Mouse (Mus musculus) kidney, adult 11 months (tissue): Measurements from ENCODE around the gene Cfap97d2.

Experiments
- DNase-seq: peaks from one replicate; pipeline ENCODE4 v3.0.0; 2022

Gene Cfap97d2

DNA sequence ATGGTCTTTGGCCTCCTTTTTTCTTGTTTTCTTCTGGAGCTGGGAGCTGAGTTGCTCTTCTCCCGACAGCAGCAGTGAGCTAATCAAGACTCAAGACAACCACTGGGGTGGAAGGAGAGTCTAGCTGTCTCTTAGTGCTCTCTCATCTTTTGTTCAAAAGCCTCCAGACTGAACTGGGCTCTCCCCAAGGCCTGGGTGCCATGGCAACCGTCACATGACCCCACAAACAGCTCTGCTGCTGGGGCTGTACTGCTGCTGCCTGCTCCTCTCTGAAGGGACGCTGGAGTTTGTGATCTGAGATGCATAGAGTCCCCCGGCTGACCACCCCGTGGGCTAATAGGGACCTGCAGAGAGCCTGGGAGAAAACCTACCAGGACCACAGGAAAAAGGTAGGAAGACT, at the start of gene Cfap97d2:
Gene Cfap97d2, plus strand, starts transcription at position 222 of the 400 bp plus-strand sequence.
- DNase-seq, result no peak

DNA sequence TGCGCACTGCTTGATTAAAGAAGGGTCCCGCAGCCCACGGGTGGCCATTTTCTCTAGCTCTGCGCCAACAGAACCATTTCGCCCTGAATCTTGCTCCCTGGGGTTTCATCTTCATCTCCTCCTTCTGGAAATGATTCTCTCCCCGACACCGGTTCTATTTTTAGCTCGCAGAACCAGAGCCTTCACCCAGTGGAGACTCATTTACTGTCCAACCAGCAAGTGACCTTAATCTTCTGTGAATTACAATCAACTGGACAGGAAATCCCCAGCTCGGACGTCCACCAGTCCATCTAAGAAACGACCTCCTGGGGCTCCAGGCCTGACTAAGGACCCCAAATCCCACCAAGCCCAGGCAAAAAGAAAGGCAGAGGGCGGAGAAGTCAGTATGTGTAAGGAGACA, 48.2 kb upstream of the Cfap97d2 start:
- DNase-seq, result no peak

- no peak for DNase-seq
These were observed 45.4 kb upstream of the Cfap97d2 start for GRCm38 (mm10) chr8:13660323-13660722.

GRCm38 (mm10) chr8:13664711-13665210, 40.9 kb upstream of the Cfap97d2 start:
- no peak for DNase-seq

- no peak for DNase-seq
These were observed 40.2 kb upstream of the Cfap97d2 start for GRCm38 (mm10) chr8:13665538-13665937.

DNA sequence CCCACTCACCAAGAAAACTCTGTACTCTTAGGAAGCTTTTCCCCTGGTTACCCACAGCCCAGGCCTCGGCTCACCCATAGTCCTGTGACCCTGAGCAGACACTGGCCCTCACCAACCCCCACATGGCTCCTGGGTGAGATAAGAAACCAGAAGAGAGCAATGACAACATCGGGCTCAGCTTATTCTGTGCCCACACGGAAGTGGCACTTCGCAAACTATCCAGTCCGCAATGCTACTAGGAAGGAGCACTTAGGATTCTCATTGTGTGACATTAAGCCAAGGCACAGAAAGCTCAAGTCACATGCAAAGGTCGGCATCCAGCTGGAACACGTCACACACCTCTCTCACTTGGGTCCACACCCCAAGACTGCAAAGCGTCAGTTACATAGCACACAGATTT, 39.7 kb upstream of the Cfap97d2 start:
- no peak for DNase-seq

DNA sequence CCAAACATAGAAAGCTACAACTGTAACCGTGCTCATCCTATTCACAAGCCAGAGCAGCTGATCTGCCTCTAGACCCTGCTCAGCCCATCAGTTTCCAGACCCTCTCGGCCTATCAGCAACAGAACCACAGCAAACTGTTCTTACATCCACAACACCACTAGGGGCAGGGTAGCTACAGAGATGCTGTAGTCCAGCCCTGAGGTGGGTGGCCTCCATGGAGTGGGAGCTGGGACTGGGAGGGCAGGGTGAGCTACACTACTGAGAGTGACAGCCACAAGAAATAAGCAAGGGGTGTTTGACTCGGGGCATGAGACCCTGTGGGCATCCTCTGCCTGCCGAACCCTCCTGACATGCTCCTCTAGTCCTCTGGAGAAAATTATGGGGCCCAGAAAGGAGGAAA, 37.8 kb upstream of the Cfap97d2 start:
- DNase-seq, result no peak

DNA sequence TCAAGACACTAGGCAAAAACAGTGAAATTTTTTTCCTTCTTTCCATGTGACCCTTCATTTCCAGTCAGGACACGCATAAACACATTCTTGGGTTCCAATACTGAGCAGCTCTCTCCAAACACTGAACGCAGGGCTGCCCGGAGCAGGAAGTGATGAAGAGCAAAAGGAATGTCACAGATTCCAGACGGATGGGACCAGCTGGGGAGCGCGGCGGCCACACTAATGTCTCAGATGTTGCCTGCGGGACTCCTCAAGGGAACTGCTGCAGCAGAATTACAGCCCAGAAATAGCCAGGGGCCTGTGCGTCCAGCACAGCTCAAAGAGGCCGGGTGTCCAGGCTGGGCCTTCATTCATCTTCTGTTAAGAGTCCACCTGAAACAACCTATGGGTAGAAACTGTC, 37.3 kb upstream of the Cfap97d2 start:
- peak; percentile 51 for DNase-seq

DNA sequence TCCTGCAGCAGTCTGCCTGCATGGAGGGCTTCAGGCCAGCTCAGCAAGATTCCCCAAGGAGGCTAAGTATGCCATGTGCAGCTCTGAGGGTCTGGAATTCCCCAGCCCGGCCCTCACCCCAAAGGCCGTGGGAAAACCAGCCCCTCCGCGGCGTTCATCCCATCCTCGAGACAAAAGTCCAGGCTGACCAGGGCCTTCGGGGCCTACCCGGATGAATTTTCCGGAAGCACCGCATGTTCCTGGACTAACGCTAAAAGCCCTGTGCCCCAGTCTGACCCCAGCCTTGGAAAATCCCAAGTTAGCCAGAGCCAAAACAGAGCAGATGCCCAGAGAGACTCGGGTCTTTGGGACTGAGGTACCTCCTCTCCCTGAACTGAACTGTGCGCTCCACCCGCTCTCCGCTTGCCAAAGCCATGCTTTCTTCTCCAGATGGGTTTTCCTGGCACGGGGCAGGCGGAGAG, 35.6 kb upstream of the Cfap97d2 start:
- peak; percentile 19 for DNase-seq

DNA sequence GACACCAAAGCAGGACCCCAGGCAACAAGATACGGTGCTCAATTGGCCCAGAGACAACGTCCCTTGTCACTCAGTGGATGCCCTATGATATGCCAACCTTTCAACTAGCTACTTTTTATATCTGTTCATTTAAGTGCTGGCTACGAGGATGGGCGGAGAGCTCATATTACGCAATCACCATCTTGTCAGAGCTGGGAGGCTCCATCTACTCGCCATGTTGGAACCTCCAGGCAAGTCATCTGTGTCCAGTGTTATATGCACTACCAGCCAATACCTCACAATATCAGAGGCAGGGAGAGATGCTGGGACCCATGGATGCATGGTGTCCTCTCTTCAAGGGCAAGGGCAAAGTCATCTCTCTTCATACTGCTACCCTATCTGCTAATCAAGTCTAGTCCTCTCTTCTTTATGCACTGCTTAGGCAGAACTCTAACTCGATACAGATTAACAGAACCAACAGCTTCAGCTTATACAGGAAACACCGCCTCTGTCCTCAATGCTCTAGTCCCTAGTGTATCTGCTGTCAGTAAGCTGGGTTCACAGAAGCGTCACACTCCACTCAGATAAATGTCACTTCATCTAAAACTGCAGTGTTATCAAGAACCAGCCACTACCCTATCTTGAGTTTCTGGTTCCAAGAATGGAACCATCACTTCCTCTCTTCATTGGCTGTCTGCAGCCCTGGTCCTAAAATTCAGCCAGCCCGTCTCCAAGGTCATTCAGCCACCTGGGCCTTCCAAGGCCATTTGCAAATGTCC, 34.3 kb upstream of the Cfap97d2 start:
- no peak for DNase-seq

GRCm38 (mm10) chr8:13673215-13673614, 32.5 kb upstream of the Cfap97d2 start:
- no peak for DNase-seq

DNA sequence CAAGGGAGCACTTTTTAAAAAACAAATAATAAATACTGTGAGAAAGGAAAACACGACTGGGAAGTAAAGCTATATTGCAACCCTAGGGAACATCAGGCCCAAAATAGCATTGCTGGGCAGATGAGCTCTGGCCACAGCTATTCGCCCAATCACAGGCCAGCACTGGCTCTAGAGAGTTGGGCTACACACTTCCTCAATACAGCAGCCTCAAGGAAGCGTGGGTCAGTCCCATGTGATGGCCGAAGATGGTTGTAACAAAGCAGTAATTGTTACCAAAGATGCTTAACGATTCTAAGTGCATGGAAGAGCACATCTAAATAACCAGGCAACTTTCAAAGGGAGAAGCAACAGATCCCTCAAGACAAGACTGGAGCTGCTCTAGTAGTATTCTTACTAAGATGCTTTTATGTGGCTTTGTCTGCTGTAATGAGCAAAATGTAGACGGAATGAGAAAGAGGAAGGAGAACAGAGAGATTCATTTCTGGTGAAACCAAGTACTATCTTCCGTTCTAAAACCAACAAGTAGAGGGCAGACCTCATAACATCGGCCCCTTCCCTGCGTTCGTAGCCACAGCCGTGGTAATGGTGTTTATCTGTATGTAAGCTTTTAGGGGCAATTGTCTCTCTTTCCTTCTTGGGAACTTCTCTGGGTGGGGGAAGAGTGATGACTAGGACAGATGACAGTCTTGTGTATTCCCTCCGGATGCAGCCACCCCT, 31.2 kb upstream of the Cfap97d2 start:
- no peak for DNase-seq

DNA sequence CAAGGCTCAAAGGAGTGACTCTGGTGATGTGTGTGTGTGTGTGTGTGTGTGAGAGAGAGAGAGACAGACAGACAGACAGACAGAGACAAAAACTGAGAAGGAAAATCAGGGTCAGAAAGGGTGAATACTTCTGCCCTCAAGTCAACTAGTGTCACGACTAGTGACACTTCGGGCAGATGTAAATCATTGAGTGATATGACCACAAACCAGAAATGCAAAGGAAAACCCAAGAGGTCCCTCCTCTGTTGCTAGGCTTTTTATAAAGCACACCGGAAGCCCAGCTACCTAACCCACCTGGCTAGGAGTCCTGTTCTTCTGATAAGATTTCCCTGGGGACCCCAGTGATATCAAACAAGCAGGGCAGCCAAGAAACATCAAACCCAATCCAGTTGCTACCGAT, 30.6 kb upstream of the Cfap97d2 start:
- DNase-seq, result no peak

DNA sequence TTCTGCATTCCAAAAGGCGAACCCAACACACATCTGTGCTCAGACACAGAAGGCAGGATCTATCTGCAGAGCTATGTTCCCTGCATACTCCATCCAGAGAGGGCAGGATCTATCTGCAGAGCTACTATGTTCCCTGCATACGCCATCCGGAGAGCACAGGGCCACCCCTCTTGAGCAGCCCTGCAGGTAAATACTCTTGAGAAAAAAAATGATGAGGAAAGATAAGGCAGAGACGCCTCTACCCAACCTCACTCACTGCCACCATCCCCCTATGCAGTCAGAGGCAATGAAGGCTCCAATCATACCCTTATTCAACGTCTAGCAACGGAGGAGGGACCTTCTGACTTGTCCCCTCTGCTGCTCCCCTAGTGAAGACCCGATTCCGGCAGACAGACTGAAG, 30.2 kb upstream of the Cfap97d2 start:
- DNase-seq, result no peak

DNA sequence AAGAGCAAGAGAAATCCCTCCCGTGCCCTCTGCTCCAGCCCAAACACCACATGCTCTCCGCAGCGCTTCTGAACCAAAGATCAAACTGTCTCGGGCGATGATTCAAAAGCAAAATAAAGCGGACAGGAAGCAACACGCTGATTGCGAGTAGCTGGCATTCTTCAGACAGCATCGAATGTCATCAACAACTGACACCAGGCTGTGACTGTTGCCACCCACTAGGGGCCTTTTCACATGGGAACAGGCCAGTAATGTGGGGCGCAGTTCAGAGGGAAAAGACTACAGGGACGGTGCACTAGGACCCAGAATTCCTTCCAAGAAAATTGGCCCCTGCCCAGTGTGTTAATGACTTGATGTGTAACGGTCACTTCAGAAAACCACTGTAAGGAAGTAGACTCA, 29.4 kb upstream of the Cfap97d2 start:
- peak; percentile 67 for DNase-seq

- peak; percentile 36 for DNase-seq
These were observed 28.8 kb upstream of the Cfap97d2 start for GRCm38 (mm10) chr8:13676701-13677412.

DNA sequence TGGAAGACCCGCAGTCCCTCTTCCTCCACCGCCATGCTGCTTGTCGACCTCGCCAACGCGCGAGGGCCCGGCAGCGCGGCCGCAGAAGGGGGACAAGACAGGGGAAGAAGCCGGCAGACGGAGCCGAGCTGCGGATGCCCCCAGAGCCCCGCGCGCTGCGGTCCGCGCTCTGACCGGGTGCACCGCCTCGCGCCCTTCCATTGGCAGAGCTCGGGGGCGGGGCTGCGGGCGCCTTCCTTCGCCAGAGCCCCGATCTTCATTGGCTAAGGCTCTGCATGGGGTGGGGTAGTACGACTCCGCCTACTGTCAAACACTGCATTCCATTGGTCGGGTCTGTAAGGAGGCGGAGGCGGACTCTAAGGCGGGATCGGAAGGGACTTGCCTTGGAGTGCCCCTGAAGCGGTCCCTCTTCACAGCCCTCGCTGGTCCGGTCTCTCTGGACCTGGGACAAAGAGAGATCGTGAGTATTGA, 28.2 kb upstream of the Cfap97d2 start, which contains the start of gene Rasa3:
Gene Rasa3, minus strand, starts transcription at position 191 of the 471 bp plus-strand sequence.
- peak; percentile 95 for DNase-seq

- DNase-seq, result no peak
These were observed 27.5 kb upstream of the Cfap97d2 start for GRCm38 (mm10) chr8:13678182-13678581.

DNA sequence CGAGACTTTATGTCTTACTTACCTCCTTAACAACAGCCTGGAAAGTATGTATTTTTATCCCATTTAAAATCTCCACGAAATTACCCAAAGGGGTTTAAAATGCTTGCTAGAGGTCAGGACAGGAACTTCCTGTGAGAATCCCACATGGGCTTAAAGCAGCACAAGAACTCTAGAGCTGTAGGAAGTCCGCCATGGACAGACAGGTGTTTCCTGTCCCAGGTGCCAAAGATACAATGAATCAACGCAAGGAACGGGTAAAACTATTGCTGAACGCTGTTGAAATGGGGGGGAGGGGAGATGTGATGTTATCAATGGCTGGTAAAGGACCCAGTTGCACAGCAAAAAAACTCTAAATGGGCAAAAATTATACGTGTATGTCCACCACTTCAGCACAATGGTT, 21.6 kb upstream of the Cfap97d2 start:
- no peak for DNase-seq

- DNase-seq, result no peak
These were observed 19.9 kb upstream of the Cfap97d2 start for GRCm38 (mm10) chr8:13685674-13686314.

GRCm38 (mm10) chr8:13686426-13686825, 19.3 kb upstream of the Cfap97d2 start:
- no peak for DNase-seq

DNA sequence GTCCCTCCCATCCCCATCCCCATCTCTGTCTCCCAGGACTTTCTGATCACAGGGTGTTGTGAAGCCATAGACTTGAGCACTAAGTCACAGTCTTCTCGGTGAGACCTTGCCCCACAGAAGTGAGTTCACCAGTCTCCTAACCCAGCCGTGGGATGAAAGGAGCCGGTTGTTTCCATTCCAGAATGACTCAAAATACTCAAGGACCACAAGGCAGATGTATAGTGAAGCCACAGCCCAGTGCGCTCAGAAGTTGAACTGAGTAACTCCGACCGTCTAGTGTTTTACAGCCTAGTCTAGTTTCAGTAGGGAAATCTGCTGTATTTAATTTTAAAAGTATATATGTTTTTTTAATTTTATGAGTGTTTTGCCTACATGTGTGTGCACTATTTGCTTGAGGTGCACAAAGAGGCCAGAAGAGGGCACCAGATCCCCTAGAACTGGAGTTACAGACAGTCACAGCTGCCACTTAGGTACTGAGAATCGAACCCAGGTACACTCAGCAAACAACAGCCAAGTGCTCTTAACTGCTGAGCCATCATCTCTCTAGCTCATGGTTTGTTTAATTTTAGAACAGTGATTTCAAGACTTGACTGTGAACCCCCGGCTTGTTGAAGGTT, 18.5 kb upstream of the Cfap97d2 start:
- DNase-seq, result no peak
